Mouse (Mus musculus) CH12.LX (cell line): Measurements from ENCODE around the gene Ddx42. TPM values are rescaled to one million over a fixed set of nuclear protein-coding genes. Genes with fewer than 3 reads are reported as not detected.
A peak's percentile ranks its signal among the peaks of the same experiment; 100 is the strongest.

Source experiments
- DNase-seq: peaks from one replicate; pipeline ENCODE4 v3.0.0-alpha.2; 2013; ENCODE audit errors: extremely low read depth
- H3K27ac ChIP-seq: 2 replicates; pipeline ENCODE4 v1.5.1; 2012; ENCODE audit warnings: low read depth, mild to moderate bottlenecking, control low read depth, moderate library complexity; ENCODE audit not compliant: insufficient read depth
- H3K27me3 ChIP-seq: replicated peaks from 2 replicates; pipeline ENCODE3; 2012; ENCODE audit warnings: inconsistent platforms
- H3K36me3 ChIP-seq, 2 experiments: replicated peaks in 1 of 2; 2 replicates each; pipeline versions ENCODE3 to v1.6.1; 2012; ENCODE audit warnings: inconsistent platforms in 1 of 2, low read length in 1 of 2, mild to moderate bottlenecking in 1 of 2, mixed read lengths in 1 of 2, moderate library complexity in 1 of 2; ENCODE audit not compliant: control insufficient read depth in 1 of 2, insufficient read depth in 1 of 2
- H3K4me1 ChIP-seq, 2 experiments: 2 replicates each; pipeline ENCODE4 v1.6.1; 2012; ENCODE audit warnings: inconsistent platforms in 1 of 2, moderate library complexity in 1 of 2; ENCODE audit not compliant: insufficient read depth in 2 of 2, control insufficient read depth in 1 of 2
- H3K4me2 ChIP-seq: 2 replicates; pipeline ENCODE4 v1.6.1; 2012; ENCODE audit warnings: low read depth, mild to moderate bottlenecking, control low read depth; ENCODE audit not compliant: poor library complexity, insufficient read depth, severe bottlenecking
- H3K4me3 ChIP-seq, 3 experiments: fragments of 150-350 bp in 1 of 3; sonication (generic) in 1 of 3; replicated peaks in 1 of 3; 2 replicates each; pipeline versions ENCODE3 to v1.5.1; 2011 to 2012; ENCODE audit warnings: low read depth in 2 of 3, low read length in 2 of 3, mild to moderate bottlenecking in 2 of 3, moderate library complexity in 2 of 3, control low read depth in 1 of 3, improper control_type of control experiment in 1 of 3, inconsistent platforms in 1 of 3, mixed read lengths in 1 of 3; ENCODE audit not compliant: poor library complexity in 1 of 3
- H3K79me2 ChIP-seq: replicated peaks from 2 replicates; pipeline ENCODE4 v1.6.1; 2012; ENCODE audit warnings: mild to moderate bottlenecking, moderate library complexity; ENCODE audit not compliant: control insufficient read depth, poor library complexity, insufficient read depth, severe bottlenecking; ENCODE audit errors: extremely low read depth
- H3K9ac ChIP-seq: 2 replicates; pipeline ENCODE4 v1.6.1; 2012; ENCODE audit warnings: low read depth, mild to moderate bottlenecking, control low read depth, moderate library complexity; ENCODE audit not compliant: insufficient read depth
- H3K9me3 ChIP-seq: replicated peaks from 2 replicates; pipeline ENCODE3; 2012; ENCODE audit warnings: low read length, inconsistent platforms, mixed read lengths
- E2F4 ChIP-seq: IDR thresholded peaks from 2 replicates; pipeline ENCODE4 v1.6.1; 2011; ENCODE audit warnings: low read depth, low read length, improper control_type of control experiment; ENCODE audit not compliant: insufficient replicate concordance
- KAT2A ChIP-seq: IDR thresholded peaks from 2 replicates; pipeline ENCODE4 v1.6.1; 2012; ENCODE audit warnings: low read length, improper control_type of control experiment, inconsistent platforms; ENCODE audit not compliant: insufficient replicate concordance
- MAX ChIP-seq: IDR thresholded peaks from 2 replicates; pipeline ENCODE4 v1.6.1; 2011; ENCODE audit warnings: low read length, improper control_type of control experiment
- PAX5 ChIP-seq: IDR thresholded peaks from 2 replicates; pipeline ENCODE4 v1.6.1; 2012; ENCODE audit warnings: low read length, inconsistent platforms, mixed read lengths
- POLR2AphosphoS2 ChIP-seq: IDR thresholded peaks from 2 replicates; pipeline ENCODE4 v1.6.1; 2011; ENCODE audit warnings: low read depth, low read length, improper control_type of control experiment
- RCOR1 ChIP-seq: conservative IDR thresholded peaks from 2 replicates; pipeline ENCODE4 v1.6.1; 2012; ENCODE audit warnings: low read depth, mild to moderate bottlenecking, inconsistent platforms, low read length, improper control_type of control experiment
- TBP ChIP-seq: conservative IDR thresholded peaks from 2 replicates; pipeline ENCODE4 v1.6.1; 2011; ENCODE audit warnings: low read depth, low read length, improper control_type of control experiment
- UBTF ChIP-seq: IDR thresholded peaks from 2 replicates; pipeline ENCODE4 v1.6.1; 2012; ENCODE audit warnings: low read depth, mild to moderate bottlenecking, inconsistent platforms, low read length, improper control_type of control experiment, moderate library complexity
- USF2 ChIP-seq: conservative IDR thresholded peaks from 2 replicates; pipeline ENCODE4 v1.6.1; 2011; ENCODE audit warnings: low read depth, low read length, improper control_type of control experiment
- ZC3H11A ChIP-seq: IDR thresholded peaks from 2 replicates; pipeline ENCODE4 v1.6.1; 2012; ENCODE audit warnings: low read depth, mild to moderate bottlenecking, inconsistent platforms, low read length, improper control_type of control experiment
- ZNF384 ChIP-seq: IDR thresholded peaks from 2 replicates; pipeline ENCODE4 v1.6.1; 2012; ENCODE audit warnings: low read depth, low read length, improper control_type of control experiment, inconsistent platforms
- dilution Hi-C: fragments of 300-500 bp; cut with MboI; formaldehyde crosslinking; loops from 2 replicates; pipeline ENCODE4 v1.14.3; 2020; ENCODE audit warnings: low sequenced_read_pairs; ENCODE audit not compliant: extremely low pct_unique_long_range_greater_than_20kb, extremely low pct_ligation_motif_present
- in situ Hi-C: fragments of 300-500 bp; cut with MboI; formaldehyde crosslinking; loops from 3 replicates; pipeline ENCODE4 v1.14.3; 2019; ENCODE audit warnings: low sequenced_read_pairs, low pct_ligation_motif_present, low pct_unique_long_range_greater_than_20kb, mixed read lengths
- polyA plus RNA-seq: library from polyadenylated mRNA; unstranded; fragments of >175 nt; gene quantifications from 2 replicates; pipeline ENCODE4 v1.2.1, GENCODE M21; 2012; ENCODE audit warnings: low read depth; ENCODE audit not compliant: insufficient read length
- total RNA-seq, 2 experiments: library from RNA; depleted of rRNA; stranded (reverse); fragments of 300-350 nt in 1 of 2; fragments of >200 nt in 1 of 2; gene quantifications; 2 replicates each; pipeline ENCODE4 v1.2.3; 2012 to 2014

The Ddx42 gene
- total and polyA plus RNA-seq, 3 experiments, result 63.8 to 94.6 (median 65.5) TPM

- TF ChIP-seq USF2, result no peak
These were observed 23.2 kb upstream of the Ddx42 start (continued) for GRCm38 (mm10) chr11:106193371-106194154.

GRCm38 (mm10) chr11:106194155-106194541 is 22.6 kb upstream of the Ddx42 start:
- H3K27me3 ChIP-seq, result no peaks in the 10 kb centered on the region
- H3K27ac ChIP-seq, result peak overlapping the region; percentile 75
- no peaks in the 10 kb centered on the region for H3K9me3 ChIP-seq
- in situ Hi-C loops, result no loop called here
- H3K79me2 ChIP-seq, result 0 out of 2 replicates have a peak, but pooled peaks cover 4% of the 10 kb centered on the region
- H3K4me3 ChIP-seq, result peak overlapping the region; percentile 63 to 73 (median 64)
- no peak for DNase-seq
- peak overlapping the region; percentile 96 for H3K4me2 ChIP-seq
- peaks cover 6 to 53% of the 10 kb centered on the region in 2 experiments for H3K4me1 ChIP-seq
- peaks cover 15 to 43% of the 10 kb centered on the region in 2 experiments for H3K36me3 ChIP-seq
- peak overlapping the region; percentile 81 for H3K9ac ChIP-seq
- dilution Hi-C loops, result no loop called here
- TF ChIP-seq PAX5 (no peak), UBTF (no peak), TBP (no peak), ZNF384 (peak; percentile 73)

GRCm38 (mm10) chr11:106194891-106195290 is 21.8 kb upstream of the Ddx42 start:
- Histone ChIP-seq H3K27me3 (no peaks in the 10 kb centered on the region), H3K4me2 (no peak overlapping the region), H3K4me1 (peaks cover 6 to 54% of the 10 kb centered on the region in 2 experiments), H3K27ac (no peak overlapping the region; the same call in 1 of the 2 replicates), H3K36me3 (peaks cover 16 to 46% of the 10 kb centered on the region in 2 experiments), H3K79me2 (0 out of 2 replicates have a peak, but pooled peaks cover 4% of the 10 kb centered on the region), H3K9ac (no peak overlapping the region), H3K4me3 (no peak overlapping the region), H3K9me3 (no peaks in the 10 kb centered on the region)
- dilution Hi-C loops, result no loop called here
- TF ChIP-seq USF2, result no peak
- TF ChIP-seq KAT2A, result no peak
- no peak for TF ChIP-seq ZC3H11A
- no peak for TF ChIP-seq E2F4
- no peak for TF ChIP-seq MAX
- no peak for TF ChIP-seq RCOR1
- no peak for TF ChIP-seq POLR2AphosphoS2
- no peak for DNase-seq
- in situ Hi-C loops, result no loop called here
